Mouse (Mus musculus) layer of hippocampus, adult 8-10 months (tissue): Measurements from ENCODE around the gene Mip. TPM values are rescaled to one million over a fixed set of nuclear protein-coding genes. Genes with fewer than 3 reads are reported as not detected.
"Not testable (repeated sequence)": the region's sequence is repeated elsewhere in the genome, so short reads cannot be mapped to it uniquely, and the experiment has no call there.

Experiments used
- DNase-seq, 2 experiments: peaks; one replicate each; pipeline ENCODE4 v3.0.0; 2022; ENCODE audit warnings: low spot score in 2 of 2
- total RNA-seq, 4 experiments: library from RNA; stranded (reverse); gene quantifications; 2 replicates each; pipeline ENCODE4 v1.2.4; 2022

The Mip gene
- total RNA-seq, 4 experiments from 2014 or later, result not detected

GRCm38 (mm10) chr10:128244121-128244520, 18.5 kb downstream of the Mip start:
- no peak for DNase-seq

GRCm38 (mm10) chr10:128247020-128247732, 21.5 kb downstream of the Mip start:
- DNase-seq, result no peak

DNA sequence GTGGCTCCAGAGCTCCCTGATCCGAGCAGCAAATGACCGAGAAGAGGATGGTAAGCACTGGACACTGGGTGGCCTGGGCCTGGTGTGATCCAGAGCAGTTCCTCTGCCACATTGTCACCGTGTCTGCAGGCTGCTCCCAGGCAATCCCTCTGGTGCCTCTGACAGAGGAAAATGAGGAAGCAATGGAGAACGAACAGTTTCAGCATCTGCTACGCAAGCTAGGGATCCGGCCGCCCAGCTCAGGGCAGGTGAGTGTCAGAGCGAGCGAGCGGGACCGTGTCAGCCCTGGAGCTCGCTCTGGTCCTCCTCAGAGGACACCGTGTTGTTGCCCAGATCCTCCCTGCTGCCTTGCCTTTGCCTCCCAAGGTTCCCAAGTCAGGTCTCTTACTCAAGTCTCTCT, 24.9 kb downstream of the Mip start:
- DNase-seq, result no peak

GRCm38 (mm10) chr10:128253677-128254255, 28.1 kb downstream of the Mip start, which contains the start of gene Apon:
Gene Apon, plus strand, starts transcription at chr10:128254096.
- no peak for DNase-seq

DNA sequence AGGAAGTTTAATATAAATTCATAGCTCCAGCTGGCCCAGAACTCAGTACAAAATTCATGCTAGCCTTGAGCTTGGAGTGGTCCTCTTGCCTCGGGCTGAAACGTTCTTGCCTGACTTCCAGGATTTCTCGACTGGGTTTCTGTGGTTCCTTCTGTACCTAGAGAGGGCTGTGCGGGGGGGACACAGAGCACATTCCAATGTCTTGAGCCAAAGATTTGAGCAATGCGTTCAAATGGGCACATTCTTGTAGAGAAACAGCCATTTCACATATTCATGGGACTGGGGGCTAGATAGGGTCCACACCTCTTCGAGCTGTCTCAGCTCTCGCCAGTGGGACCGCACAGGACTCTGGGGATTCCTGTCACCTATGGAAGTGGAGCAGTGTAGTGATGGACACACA, 30.3 kb downstream of the Mip start:
- no peak for DNase-seq

DNA sequence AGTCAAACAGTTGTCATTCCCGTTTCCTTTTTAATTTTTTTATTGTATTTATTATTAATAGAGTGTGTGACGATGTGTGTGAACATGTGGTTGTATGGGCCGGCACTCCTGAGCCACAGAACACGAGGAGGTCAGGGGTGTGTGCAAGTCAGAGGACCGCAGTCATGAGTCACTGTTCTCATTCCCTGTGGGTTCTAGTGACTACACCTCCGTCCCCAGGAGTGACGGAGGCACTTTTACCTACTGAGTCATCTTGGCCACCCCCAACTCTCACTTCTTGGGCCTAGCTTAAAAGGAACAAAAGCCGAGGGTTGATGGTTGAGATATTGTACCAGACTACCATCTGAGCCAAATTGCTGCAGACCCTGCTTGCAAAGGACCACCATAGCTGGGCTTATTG, 30.7 kb downstream of the Mip start:
- no peak for DNase-seq

GRCm38 (mm10) chr10:128258953-128259352, 33.3 kb downstream of the Mip start:
- DNase-seq, result no peak

GRCm38 (mm10) chr10:128259946-128260345, 34.3 kb downstream of the Mip start:
- no peak for DNase-seq

DNA sequence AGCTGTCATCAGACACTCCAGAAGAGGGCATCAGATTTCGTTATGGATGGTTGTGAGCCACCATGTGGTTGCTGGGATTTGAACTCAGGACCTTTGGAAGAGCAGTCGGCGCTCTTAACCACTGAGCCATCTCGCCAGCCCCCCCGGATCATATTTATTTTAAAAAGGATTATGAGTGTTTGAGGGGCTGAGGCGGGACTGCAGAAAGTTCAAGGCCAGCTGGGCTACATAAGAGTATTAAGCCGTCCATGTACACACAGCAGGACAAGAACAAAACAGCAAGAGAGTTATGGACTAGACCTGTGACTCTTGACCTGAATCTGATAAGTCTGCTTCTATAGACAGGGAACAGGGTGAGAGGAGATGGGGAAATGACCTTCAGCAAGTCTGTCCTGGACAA, 34.7 kb downstream of the Mip start:
- not testable (repeated sequence) for DNase-seq

- DNase-seq, result no peak
Observed at GRCm38 (mm10) chr10:128262300-128262699, 36.7 kb downstream of the Mip start.

DNA sequence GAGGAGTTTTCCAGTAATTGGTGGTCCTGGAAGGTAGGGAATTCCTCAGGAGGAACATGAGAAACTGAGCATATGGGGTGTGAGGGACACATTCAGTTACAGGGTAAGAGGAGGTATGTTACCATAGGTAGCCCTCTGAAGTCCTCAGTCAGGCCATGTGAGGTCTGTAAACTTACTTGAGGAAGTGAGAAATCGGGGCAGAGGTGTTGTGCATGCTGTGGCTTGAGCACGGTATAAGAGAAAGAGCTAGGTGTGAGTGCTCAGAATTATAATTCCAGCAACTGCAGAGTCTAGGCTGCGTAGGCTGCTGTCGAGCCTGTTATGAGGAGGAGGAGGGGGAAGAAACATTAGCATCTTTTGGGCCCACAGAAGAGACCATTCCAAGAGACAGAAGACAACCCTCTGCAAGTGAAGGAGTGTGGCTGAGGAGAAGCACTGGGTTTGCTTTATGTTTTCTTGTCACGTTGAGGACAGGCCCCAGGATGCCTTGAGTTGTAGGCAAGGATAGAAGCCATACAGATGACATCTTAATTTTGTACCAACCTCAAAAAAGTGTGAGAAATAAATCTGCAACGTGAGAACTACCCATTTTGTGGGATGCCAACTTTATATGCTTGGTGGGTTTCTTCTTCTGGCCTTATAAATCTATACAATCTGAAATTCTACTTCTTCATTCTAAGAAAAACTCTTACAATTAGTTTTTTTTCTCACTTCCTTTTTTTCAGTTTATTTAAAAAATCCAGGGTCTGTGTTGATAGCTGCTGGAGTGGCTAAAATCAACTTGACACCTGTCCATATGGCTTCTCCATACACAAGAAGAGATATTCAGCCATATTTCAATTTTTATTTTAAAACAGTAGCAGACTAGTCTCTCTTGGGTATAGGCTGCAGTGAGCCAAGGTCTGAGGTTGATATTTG, 38.0 kb downstream of the Mip start:
- DNase-seq, result no peak

DNA sequence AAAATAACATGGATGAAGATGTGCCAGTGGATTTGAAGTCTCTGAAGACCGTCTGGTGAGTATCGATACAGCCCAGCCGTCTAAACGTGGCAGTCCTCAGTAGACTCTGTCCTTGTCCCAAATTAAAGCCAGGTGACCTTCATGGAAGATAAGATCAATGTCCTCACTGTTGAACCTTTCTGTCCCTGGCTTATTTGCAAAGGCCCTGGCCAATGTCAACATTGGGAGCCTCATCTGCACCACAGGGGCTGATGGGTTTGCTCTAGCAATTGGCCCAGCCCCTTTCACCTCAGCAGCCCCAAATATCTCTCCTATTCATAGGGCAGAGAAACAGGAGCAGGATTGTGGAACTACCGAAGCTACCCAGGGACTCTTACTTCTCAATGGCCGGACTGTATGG, 42.7 kb downstream of the Mip start, which contains the start of gene Apof:
Gene Apof, plus strand, starts transcription at position 301 of the 400 bp plus-strand sequence.
- no peak for DNase-seq

GRCm38 (mm10) chr10:128269206-128269910, 43.7 kb downstream of the Mip start:
- no peak for DNase-seq

GRCm38 (mm10) chr10:128270287-128270841, 44.7 kb downstream of the Mip start, which contains the start of gene Stat2:
Gene Stat2, plus strand, starts transcription at chr10:128270559.
- DNase-seq, result peak; percentile 97 to 98

DNA sequence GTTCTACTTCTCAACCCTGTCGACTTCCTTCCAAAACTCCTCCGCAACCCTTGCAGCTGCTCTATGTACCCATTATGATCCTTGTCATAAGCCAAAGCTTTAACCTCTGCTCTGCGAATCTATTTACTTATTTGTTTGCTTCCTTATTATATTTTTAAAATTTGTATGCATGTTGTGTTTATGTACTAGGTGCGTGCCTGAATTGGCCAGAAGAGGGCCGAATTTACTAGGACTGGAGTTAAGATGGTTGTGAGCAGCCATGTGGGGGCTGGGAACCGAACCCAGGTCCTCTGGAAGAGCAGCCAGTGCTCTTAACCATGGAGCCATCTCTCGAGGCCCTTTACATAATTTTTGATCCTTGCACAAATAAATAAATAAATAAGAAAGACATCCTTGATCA, 45.2 kb downstream of the Mip start:
- DNase-seq, result no peak

GRCm38 (mm10) chr10:128271883-128272282, 46.2 kb downstream of the Mip start:
- no peak for DNase-seq

GRCm38 (mm10) chr10:128272819-128273439, 47.3 kb downstream of the Mip start:
- DNase-seq, result not testable (repeated sequence)

DNA sequence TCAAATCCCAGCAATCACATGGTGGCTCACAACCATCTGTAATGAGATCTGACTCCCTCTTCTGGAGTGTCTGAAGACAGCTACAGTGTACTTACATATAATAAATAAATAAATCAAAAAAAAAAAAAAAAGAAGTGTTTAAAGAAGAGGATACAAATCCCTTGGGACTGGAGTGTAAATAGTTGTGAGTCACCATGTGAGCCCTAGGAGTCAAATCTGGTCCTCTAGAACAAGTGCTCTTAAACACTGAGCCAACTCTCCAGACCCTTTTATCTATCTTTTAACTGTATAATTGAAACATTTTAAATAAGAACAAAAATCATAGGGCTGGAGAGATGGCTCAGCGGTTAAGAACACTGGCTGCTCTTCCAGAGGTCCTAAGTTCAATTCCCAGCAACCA, 49.7 kb downstream of the Mip start:
- not testable (repeated sequence) for DNase-seq

DNA sequence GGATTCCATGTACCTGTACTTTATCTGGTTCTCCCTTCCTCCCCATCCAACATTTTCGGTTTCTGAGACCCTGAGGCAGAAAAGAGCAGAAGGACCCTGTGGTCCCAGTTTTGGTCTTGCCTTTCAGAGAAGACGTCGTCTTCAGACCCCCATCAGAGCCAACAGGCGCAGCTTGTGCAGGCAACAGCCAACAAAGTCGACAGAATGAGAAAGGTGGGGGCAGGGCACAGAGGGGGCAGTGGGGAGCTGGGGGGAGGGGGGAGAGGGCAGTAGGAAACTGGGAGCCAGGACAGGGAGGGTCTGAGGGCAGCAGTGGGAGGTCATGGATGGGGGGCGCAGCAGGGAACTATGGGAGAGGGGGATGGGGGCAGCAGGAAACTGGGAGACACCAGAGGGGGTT, 52.5 kb downstream of the Mip start:
- no peak for DNase-seq

DNA sequence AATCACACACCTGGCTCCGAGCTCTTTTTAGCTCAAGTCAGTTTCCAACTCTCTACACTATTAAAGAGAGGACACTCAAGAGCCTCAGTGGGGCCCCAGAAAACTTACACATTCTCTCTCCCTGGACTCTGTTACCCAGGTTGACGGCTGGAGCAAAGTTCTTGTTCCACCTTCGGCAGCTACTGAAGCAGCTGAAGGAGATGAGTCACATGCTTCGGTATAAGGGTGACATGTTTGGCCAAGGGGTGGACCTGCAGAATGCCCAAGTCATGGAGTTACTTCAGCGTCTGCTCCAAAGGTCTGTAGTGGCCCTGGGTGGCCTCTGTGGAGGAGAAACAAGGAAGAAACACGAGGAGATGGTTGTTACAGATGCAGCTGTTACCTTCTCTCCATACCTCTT, 55.3 kb downstream of the Mip start:
- DNase-seq, result no peak
